Mouse (Mus musculus): ENCODE data around the gene Stard5.
A peak's percentile ranks its signal among the peaks of the same experiment; 100 is the strongest.

Gene Stard5

GRCm38 (mm10) chr7:83635726-83636125, 4.0 kb downstream of the Stard5 start:
- no peak for DNase-seq

GRCm38 (mm10) chr7:83636425-83636824, 4.7 kb downstream of the Stard5 start:
- DNase-seq = no peak

GRCm38 (mm10) chr7:83637781-83638583, 6.2 kb downstream of the Stard5 start:
- no peak for DNase-seq

GRCm38 (mm10) chr7:83639084-83639483, 7.3 kb downstream of the Stard5 start:
- no peak for DNase-seq

- DNase-seq = no peak
These were observed 8.8 kb downstream of the Stard5 start for GRCm38 (mm10) chr7:83640581-83640980.

GRCm38 (mm10) chr7:83641163-83641562, 9.4 kb downstream of the Stard5 start:
- DNase-seq = no peak

- no peak for DNase-seq
These were observed 11.8 kb downstream of the Stard5 start for GRCm38 (mm10) chr7:83643581-83643980.

- no peak for DNase-seq
These were observed 13.0 kb downstream of the Stard5 start for GRCm38 (mm10) chr7:83644761-83645160.

- DNase-seq = no peak
These were observed 13.7 kb downstream of the Stard5 start for GRCm38 (mm10) chr7:83645476-83645875.

- peak; percentile 31 for DNase-seq
These were observed 17.0 kb downstream of the Stard5 start for GRCm38 (mm10) chr7:83648807-83649206.

GRCm38 (mm10) chr7:83650638-83651037, 18.9 kb downstream of the Stard5 start:
- DNase-seq = no peak

- no peak for DNase-seq
These were observed 20.7 kb downstream of the Stard5 start for GRCm38 (mm10) chr7:83652498-83652897.

- no peak for DNase-seq
These were observed 21.9 kb downstream of the Stard5 start for GRCm38 (mm10) chr7:83653605-83654051.

GRCm38 (mm10) chr7:83654196-83654595, 22.4 kb downstream of the Stard5 start:
- DNase-seq = no peak

GRCm38 (mm10) chr7:83654938-83655630, 23.3 kb downstream of the Stard5 start:
- DNase-seq = no peak

- DNase-seq = no peak
These were observed 27.0 kb downstream of the Stard5 start for GRCm38 (mm10) chr7:83658716-83659115.

- DNase-seq = no peak
These were observed 27.7 kb downstream of the Stard5 start for GRCm38 (mm10) chr7:83659159-83660065.

- no peak for DNase-seq
These were observed 28.5 kb downstream of the Stard5 start for GRCm38 (mm10) chr7:83660273-83660691.

- DNase-seq = no peak
These were observed 29.3 kb downstream of the Stard5 start for GRCm38 (mm10) chr7:83661031-83661430.

- DNase-seq = no peak
These were observed 30.0 kb downstream of the Stard5 start for GRCm38 (mm10) chr7:83661763-83662162.

- DNase-seq = peak; percentile 17
These were observed 31.1 kb downstream of the Stard5 start for GRCm38 (mm10) chr7:83662711-83663375.

- DNase-seq = no peak
These were observed 34.4 kb downstream of the Stard5 start for GRCm38 (mm10) chr7:83666087-83666595.

Measured in right cerebral cortex, adult 18-20 months (tissue).